Mouse (Mus musculus) ES-E14 (cell line): ENCODE measurements around the gene Phf11d.
"Not testable (repeated sequence)": the region's sequence is repeated elsewhere in the genome, so short reads cannot be mapped to it uniquely, and the experiment has no call there.

Source experiments
- CHD2 ChIP-seq: IDR thresholded peaks from 2 replicates; pipeline ENCODE4 v1.6.1; 2014; ENCODE audit warnings: mild to moderate bottlenecking, low read depth, low read length, inconsistent platforms
- HCFC1 ChIP-seq: IDR thresholded peaks from 2 replicates; pipeline ENCODE4 v1.6.1; 2012; ENCODE audit warnings: low read length, inconsistent platforms, borderline replicate concordance; ENCODE audit not compliant: insufficient read depth
- MAFK ChIP-seq: IDR thresholded peaks from 2 replicates; pipeline ENCODE4 v1.6.1; 2014; ENCODE audit warnings: mild to moderate bottlenecking, low read depth, low read length, inconsistent platforms; ENCODE audit not compliant: insufficient read depth
- ZC3H11A ChIP-seq: IDR thresholded peaks from 2 replicates; pipeline ENCODE4 v1.6.1; 2012; ENCODE audit warnings: low read depth, mild to moderate bottlenecking, inconsistent platforms, low read length, borderline replicate concordance
- ZNF384 ChIP-seq: IDR thresholded peaks from 2 replicates; pipeline ENCODE4 v1.6.1; 2012; ENCODE audit warnings: low read depth, low read length, inconsistent platforms

- not testable (repeated sequence) for TF ChIP-seq ZNF384, CHD2, MAFK, ZC3H11A, HCFC1
Measured at GRCm38 (mm10) chr14:59330499-59330898, 34.8 kb downstream of the Phf11d start.
